Mouse (Mus musculus): ENCODE measurements around the gene Rhof.

Gene Rhof

GRCm38 (mm10) chr5:123132308-123133071, at the start of gene Rhof:
Gene Rhof, minus strand, starts transcription at chr5:123132692.
- DNase-seq, result peak; percentile 86

GRCm38 (mm10) chr5:123181536-123181935, 49.0 kb upstream of the Rhof start:
- no peak for DNase-seq

DNA sequence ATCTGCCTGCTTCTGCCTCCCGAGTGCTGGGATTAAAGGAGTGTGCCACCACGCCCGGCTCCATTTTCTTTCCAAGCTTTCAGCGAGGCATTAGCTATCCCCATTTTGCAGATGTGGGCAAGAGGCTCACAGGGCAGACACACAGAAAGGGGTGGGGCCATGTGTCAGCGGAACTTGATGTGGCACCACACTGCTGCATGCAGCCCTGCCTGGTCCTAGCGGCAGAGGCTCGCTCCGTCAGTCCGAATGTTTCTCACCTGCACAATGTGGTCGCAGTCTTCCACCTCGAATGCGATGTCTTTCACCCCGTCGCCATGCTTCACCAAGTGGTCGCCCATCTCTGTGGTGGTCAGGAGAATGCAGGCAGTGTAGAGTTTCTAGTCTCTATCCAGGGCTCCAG, 47.9 kb upstream of the Rhof start:
- no peak for DNase-seq

DNA sequence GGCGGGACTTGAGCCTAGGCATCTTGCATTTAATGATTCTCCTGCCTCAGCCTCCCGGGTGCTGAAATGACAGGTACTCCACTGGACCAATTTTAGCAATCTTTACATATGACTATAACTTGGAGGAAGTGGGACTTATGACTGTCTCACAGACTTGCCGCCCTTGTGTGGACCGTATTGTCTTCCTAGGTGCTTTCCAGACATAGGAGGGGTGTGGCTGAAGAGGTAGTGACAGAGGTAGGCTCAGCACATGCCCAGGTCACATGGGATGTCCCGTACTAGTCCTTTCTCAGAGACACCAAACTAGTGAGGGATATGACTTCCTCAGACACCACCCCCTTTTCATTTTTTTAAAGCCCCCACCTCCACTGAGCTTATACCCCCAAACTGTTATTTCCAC, 46.3 kb upstream of the Rhof start:
- no peak for DNase-seq

GRCm38 (mm10) chr5:123171646-123172350, 39.3 kb upstream of the Rhof start:
- DNase-seq, result peak; percentile 79

GRCm38 (mm10) chr5:123170365-123170764, 37.9 kb upstream of the Rhof start:
- DNase-seq, result no peak

DNA sequence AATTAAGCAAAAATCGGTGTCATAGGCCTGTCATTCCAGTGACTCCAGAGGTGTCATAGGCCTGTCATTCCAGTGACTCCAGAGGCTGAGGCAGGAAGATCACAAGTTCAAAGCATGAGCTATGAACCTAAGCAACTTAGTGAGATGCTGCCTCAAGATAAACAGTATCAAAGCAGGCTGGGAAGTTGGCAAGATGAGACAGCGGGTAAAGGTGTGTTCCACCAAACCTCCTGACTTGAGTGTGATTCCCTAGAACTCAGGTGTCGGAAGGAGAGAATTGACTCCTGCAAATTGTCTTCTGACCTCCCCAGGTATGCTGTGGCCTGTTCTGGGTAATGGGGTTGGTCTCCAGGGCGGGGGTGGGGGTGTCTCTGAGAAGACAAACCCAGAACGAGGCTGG, 36.8 kb upstream of the Rhof start, which contains the start of gene Psmd9:
Psmd9 (plus strand) TSS at position 130 of the 400 bp plus-strand sequence.
- no peak for DNase-seq

GRCm38 (mm10) chr5:123167591-123167990, 35.1 kb upstream of the Rhof start:
- DNase-seq, result no peak

GRCm38 (mm10) chr5:123166437-123166836, 33.9 kb upstream of the Rhof start:
- DNase-seq, result no peak

- DNase-seq, result no peak
These were observed 30.4 kb upstream of the Rhof start for GRCm38 (mm10) chr5:123162942-123163341.

DNA sequence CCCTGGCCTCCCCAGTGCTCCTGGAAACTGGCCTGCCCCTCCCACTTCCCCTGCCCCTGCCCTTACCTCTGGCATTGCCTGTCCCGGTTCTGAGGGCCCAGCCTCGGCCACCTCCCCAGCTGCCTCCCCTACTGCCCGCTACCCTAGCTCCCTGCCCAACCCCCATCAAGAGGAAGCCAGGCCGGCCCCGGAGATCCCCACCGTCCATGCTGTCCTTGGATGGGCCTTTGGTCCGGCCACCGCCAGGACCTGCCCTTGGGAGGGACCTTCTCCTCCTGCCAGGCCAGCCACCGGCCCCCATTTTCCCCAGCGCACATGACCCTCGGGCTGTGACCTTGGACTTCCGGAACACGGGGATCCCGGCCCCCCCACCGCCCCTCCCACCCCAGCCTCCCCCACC, 27.8 kb upstream of the Rhof start:
- DNase-seq, result no peak

DNA sequence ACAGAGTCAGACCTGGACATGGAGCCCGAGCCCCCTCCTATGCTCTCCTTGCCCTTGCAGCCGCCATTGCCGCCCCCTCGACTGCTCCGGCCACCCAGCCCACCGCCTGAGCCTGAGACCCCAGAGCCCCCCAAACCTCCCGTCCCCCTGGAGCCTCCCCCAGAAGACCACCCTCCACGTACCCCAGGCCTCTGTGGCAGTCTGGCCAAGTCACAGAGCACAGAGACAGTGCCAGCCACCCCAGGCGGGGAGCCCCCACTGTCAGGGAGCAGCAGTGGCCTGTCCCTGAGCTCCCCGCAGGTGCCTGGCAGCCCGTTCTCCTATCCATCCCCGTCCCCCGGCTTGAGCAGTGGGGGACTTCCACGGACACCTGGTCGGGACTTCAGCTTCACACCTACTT, 27.4 kb upstream of the Rhof start:
- DNase-seq, result no peak

DNA sequence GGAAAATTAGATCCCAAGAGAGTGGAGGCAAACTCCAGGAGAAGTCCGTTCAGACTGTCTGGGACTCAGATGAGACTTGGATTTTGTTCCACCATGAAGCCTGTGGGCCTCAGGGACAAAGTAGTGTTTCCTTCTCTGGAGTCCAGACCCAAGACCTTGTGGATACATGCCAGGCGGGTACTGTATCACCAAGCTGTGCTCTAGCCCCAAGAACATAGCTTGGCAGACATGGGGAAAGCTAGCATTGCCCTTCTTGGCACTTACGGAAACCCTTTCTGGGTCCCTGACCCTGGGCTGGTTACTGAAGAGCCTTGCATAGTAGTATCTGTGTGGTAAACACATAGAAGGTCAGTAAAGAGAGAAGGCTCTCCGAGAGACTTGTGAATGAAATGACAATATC, 27.0 kb upstream of the Rhof start:
- DNase-seq, result no peak

DNA sequence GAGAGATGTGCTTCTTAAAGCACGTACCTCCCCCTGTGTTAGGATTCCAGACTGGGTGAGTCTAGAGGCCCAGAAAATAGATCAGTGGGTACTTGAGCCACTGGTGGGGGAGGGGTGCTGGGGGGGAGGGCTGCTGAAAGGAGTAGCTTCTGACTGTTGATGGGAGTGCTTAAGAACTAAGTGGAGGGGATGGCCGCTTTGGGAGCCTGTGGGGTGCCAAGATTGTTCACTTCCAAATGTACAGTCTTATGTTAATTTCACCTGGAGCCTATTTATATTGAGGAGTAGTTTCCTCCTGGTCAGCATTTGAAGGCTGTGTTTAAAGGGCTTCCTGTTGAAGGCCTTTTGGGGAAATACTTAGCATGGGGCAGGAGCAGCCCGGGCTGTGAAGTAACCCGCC, 25.5 kb upstream of the Rhof start:
- no peak for DNase-seq

DNA sequence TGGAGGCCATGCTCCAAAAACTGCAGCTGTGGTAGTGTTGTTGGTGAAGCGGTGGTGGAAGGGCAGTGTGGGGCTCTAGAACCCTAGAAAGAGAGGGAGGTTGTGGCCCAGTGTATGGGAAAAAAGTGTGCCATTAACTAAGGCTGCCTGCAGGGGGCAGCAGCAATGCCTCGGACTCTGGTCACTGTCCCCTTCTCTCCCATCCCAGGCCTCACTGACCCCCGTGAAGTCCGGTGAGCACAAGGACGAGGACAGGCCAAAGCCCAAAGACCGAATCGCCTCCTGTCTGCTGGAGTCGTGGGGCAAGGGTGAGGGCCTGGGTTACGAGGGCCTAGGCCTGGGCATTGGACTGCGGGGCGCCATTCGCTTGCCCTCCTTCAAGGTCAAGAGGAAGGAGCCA, 24.3 kb upstream of the Rhof start:
- no peak for DNase-seq

GRCm38 (mm10) chr5:123155425-123155824, 22.9 kb upstream of the Rhof start:
- DNase-seq, result no peak

- DNase-seq, result no peak
These were observed 20.4 kb upstream of the Rhof start for GRCm38 (mm10) chr5:123152901-123153300.

DNA sequence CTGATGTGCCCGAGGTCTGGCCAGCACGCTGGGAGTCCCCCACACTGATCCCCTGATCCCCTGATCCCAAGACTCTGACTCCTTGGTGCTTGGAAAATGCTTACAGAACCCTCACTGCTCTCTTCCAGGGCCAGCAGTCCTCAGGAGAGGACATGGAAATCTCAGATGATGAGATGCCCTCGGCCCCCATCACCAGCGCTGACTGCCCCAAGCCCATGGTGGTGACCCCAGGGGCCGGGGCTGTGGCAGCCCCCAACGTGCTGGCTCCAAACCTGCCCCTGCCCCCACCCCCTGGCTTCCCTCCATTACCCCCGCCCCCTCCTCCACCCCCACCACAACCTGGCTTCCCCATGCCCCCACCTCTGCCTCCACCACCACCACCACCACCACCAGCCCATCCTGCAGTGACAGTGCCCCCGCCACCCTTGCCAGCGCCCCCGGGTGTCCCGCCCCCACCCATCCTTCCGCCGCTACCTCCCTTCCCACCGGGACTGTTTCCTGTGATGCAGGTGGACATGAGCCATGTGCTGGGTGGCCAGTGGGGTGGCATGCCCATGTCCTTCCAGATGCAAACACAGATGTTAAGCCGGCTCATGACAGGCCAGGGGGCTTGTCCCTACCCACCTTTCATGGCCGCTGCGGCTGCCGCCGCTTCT, 19.3 kb upstream of the Rhof start:
- DNase-seq, result no peak

DNA sequence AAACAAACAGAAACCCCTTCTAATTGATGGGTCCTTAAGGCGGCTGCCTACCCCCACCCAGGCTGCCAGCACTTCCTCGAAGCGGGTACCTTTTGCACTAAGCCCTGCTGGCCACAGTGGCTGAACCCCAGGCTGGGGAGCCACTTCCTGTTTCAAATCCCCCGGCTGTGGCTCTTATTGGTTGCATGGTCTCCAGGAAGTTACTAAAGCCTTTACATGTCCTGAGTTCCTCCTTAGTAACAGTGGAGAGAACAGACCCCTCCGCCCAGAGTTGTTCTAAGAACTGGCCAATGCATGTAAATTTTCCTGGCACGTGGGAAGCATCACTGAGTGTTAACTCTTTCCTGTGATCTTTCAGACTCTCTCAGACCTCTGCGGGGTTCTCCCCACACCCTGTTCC, 18.6 kb upstream of the Rhof start:
- DNase-seq, result no peak

- no peak for DNase-seq
These were observed 18.1 kb upstream of the Rhof start for GRCm38 (mm10) chr5:123150641-123151040.

- peak; percentile 89 for DNase-seq
These were observed 17.2 kb upstream of the Rhof start for GRCm38 (mm10) chr5:123149451-123150400.

GRCm38 (mm10) chr5:123148073-123148722, 15.7 kb upstream of the Rhof start:
- DNase-seq, result no peak
